Mouse (Mus musculus) C2C12 (cell line): ENCODE results near the gene Hsd17b13. TPM values are rescaled to one million over a fixed set of nuclear protein-coding genes. Genes with fewer than 3 reads are reported as not detected.

Experiments used
- H3K27me3 ChIP-seq: one replicate; pipeline ENCODE4 v1.6.1; 2011; ENCODE audit not compliant: control insufficient read depth, insufficient read depth, insufficient read length
- H3K36me3 ChIP-seq: one replicate; pipeline ENCODE4 v1.6.1; 2011; ENCODE audit not compliant: control insufficient read depth, insufficient read depth
- H3K4me3 ChIP-seq: one replicate; pipeline ENCODE4 v1.5.1; 2011; ENCODE audit warnings: mild to moderate bottlenecking, control low read depth; ENCODE audit not compliant: poor library complexity, insufficient read depth, severe bottlenecking
- H3K79me2 ChIP-seq: one replicate; pipeline ENCODE4 v1.6.1; 2011; ENCODE audit not compliant: control insufficient read depth, insufficient read depth
- H3K79me3 ChIP-seq: one replicate; pipeline ENCODE4 v1.6.1; 2011; ENCODE audit warnings: low read depth, control low read depth
- H3ac ChIP-seq: one replicate; pipeline ENCODE3; 2011; ENCODE audit warnings: low read depth; ENCODE audit not compliant: control insufficient read depth, insufficient read length
- CEBPB ChIP-seq: IDR thresholded peaks from one replicate; pipeline ENCODE4 v1.6.1; 2011; ENCODE audit warnings: low read depth, mild to moderate bottlenecking, control low read depth, moderate library complexity
- CTCF ChIP-seq: IDR thresholded peaks from one replicate; pipeline ENCODE4 v1.5.1; 2011; ENCODE audit not compliant: control insufficient read depth, insufficient read depth, insufficient read length
- FOSL1 ChIP-seq: IDR thresholded peaks from one replicate; pipeline ENCODE4 v1.8.0; 2011; ENCODE audit warnings: mild to moderate bottlenecking, low read length; ENCODE audit not compliant: poor library complexity, insufficient read depth, severe bottlenecking
- MAX ChIP-seq: IDR thresholded peaks from one replicate; pipeline ENCODE4 v1.6.1; 2011; ENCODE audit warnings: mild to moderate bottlenecking, control low read depth
- MYOD1 ChIP-seq: IDR thresholded peaks from one replicate; pipeline ENCODE4 v1.6.1; 2011; ENCODE audit warnings: low read depth; ENCODE audit not compliant: control insufficient read depth, insufficient read length
- MYOG ChIP-seq: IDR thresholded peaks from one replicate; pipeline ENCODE4 v1.6.1; 2011; ENCODE audit not compliant: control insufficient read depth, insufficient read length; ENCODE audit errors: extremely low read depth
- USF1 ChIP-seq: IDR thresholded peaks from one replicate; pipeline ENCODE4 v1.6.1; 2011; ENCODE audit warnings: low read depth, mild to moderate bottlenecking, control low read depth, moderate library complexity
- polyA plus RNA-seq: library from polyadenylated mRNA; unstranded; fragments of >200 nt; fragmentation: generic; extraction: Trizol; gene quantifications from one replicate; pipeline ENCODE4 v1.2.1, GENCODE M21; 2012; ENCODE audit warnings: missing spikeins

Hsd17b13 gene
- polyA plus RNA-seq, 1 experiment: not detected

DNA sequence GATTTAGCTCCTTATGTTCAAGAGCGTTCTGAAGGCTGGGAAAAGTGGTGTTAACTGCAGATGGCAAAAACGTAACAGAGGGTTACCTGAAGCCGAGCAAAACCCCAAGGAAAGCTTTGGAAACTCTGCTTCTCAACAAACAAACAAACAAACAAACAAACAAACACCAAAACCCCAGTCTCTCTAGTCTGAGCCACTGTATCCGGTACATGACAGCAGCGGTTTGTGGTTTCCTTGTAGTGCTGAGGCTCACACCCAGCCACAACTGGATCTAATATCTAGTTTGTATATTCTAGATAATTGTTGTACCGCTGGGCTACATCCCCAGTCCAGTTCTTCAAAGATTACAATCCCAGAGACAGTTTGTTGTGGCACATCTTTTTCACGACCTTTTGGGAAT, 1.5 kb downstream of the Hsd17b13 start:
- TF ChIP-seq MYOD1: no peak
- no peak for TF ChIP-seq MYOG
- TF ChIP-seq MAX: no peak
- TF ChIP-seq FOSL1: no peak
- no peak for TF ChIP-seq USF1
- TF ChIP-seq CTCF: no peak
- no peak for TF ChIP-seq CEBPB
- Histone ChIP-seq H3K79me2 (no peaks in the 10 kb centered on the region), H3K27me3 (peaks cover 2% of the 10 kb centered on the region), H3K4me3 (no peak overlapping the region), H3K79me3 (no peaks in the 10 kb centered on the region), H3ac (no peak overlapping the region), H3K36me3 (no peaks in the 10 kb centered on the region)

DNA sequence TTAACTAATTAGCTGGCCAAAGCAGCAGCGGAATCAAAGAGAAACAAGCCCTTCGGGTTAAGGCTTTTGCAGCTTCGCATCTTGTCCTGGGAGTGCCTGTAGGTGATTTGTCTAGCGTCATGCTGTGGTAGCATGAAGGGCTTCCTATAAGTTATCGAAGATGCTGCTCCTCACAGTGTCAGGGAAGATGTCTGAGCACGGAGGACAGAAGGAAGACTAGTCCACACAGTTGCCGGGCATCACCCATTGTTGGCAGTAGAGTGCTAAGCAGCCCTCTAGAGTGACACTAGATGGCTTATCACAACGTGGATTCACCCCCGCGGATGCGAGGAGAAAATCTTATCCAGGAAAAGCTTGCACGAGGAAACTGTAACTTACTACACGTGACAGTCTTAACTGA, 4.4 kb downstream of the Hsd17b13 start:
- no peaks in the 10 kb centered on the region for H3K36me3 ChIP-seq
- H3ac ChIP-seq: no peak overlapping the region
- peaks cover 16% of the 10 kb centered on the region for H3K27me3 ChIP-seq
- no peaks in the 10 kb centered on the region for H3K79me3 ChIP-seq
- TF ChIP-seq USF1 (no peak), MYOD1 (no peak), FOSL1 (no peak), MYOG (no peak), CEBPB (no peak), CTCF (no peak)
- no peaks in the 10 kb centered on the region for H3K79me2 ChIP-seq
- no peak overlapping the region for H3K4me3 ChIP-seq

DNA sequence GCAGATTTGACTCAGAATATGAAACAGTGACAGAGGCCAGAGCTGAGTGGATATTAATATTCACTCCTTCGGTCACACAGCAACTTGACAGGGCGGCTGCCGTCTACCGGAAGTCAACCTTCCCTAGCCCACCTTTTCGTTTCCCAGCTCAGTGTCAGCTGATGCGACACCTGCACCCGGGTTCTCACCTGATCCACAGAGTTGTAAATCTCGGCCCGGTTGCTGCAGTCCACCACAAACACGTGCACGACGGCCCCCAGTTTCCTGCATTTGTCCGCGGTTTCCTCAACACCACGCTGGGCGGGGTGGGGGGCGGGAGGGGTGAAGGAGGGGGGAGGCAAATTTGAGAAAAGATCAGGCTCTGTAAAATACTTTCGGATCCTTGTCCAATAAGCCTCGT, 4.8 kb downstream of the Hsd17b13 start:
- Histone ChIP-seq H3K27me3 (peaks cover 18% of the 10 kb centered on the region), H3K79me2 (no peaks in the 10 kb centered on the region), H3K4me3 (no peak overlapping the region), H3K79me3 (no peaks in the 10 kb centered on the region), H3K36me3 (no peaks in the 10 kb centered on the region), H3ac (no peak overlapping the region)
- TF ChIP-seq MYOD1: no peak

DNA sequence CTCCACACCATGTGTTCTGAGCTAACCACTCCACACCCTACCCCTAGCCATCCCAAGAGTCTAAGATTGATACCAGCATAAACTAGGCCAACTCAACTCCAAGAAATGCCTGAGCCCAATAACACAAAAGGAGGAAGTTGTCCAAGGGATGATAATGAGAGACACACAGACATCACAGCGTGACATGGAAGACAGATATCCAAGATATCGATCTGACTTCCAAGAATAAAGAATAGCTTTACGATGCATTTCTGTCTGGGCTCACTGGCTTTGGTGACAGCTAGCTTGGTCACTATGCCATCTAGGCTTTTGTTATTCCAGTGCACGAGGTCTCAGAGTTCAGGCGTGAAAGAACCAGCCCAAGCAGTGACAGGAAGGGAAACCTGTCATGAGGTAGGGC, 6.2 kb downstream of the Hsd17b13 start:
- TF ChIP-seq MYOD1: no peak
- TF ChIP-seq CTCF: no peak
- no peak for TF ChIP-seq USF1
- no peak for TF ChIP-seq FOSL1
- TF ChIP-seq CEBPB: no peak
- TF ChIP-seq MAX: no peak
- no peak for TF ChIP-seq MYOG
- no peak overlapping the region for H3ac ChIP-seq
- H3K27me3 ChIP-seq: peaks cover 30% of the 10 kb centered on the region
- no peak overlapping the region for H3K4me3 ChIP-seq
- H3K36me3 ChIP-seq: no peaks in the 10 kb centered on the region
- H3K79me3 ChIP-seq: no peaks in the 10 kb centered on the region
- H3K79me2 ChIP-seq: no peaks in the 10 kb centered on the region

DNA sequence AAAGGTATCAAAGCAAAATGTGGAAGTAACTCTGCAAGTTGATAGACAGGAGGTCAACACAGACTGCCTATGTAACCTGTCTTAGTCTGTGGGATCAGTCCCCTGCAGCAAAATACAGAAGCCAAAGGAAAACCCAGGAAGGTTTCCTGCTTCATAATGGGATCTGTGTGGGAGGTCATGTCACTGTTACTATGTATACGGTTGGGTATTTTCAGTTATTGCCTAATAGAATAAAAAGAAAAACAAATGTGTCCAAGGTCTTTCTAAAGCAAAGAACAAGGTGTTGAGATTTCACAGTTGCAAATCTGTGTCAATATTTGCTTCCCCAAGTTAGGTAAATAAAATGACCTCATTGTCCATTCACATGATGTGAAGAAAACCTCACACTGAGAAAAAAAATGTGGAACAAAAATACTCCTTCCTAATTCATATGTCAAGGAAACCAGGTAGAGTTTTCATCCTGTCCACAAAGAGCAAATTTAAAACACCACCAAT, 14.2 kb downstream of the Hsd17b13 start:
- Histone ChIP-seq H3K79me3 (no peaks in the 10 kb centered on the region), H3K79me2 (no peaks in the 10 kb centered on the region), H3K36me3 (no peaks in the 10 kb centered on the region), H3ac (no peak overlapping the region), H3K27me3 (peaks cover 15% of the 10 kb centered on the region), H3K4me3 (no peak overlapping the region)
- TF ChIP-seq CEBPB: no peak
- TF ChIP-seq MYOD1: no peak
- TF ChIP-seq USF1: no peak
- TF ChIP-seq CTCF: no peak
- no peak for TF ChIP-seq FOSL1
- TF ChIP-seq MYOG: no peak

DNA sequence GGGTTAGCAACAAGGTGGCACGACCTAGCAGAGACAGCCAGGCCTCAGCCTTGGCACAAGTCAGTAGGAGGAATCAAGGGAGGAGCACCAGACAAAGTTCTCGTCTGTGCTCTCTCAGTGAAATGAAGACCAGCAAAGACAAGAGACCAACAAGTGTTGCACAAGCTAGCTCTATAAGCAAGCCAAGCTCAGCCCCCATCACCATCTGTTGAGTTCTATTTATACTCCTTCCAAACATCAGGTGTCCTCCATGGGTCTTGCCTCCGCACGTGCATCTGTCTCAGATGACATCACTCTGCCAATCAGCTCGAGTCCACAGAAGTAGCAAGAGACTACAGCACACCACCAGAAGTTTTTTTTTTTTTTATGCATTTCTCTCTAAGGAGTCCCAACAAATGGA, 22.6 kb downstream of the Hsd17b13 start:
- Histone ChIP-seq H3K4me3 (no peak overlapping the region), H3K79me3 (no peaks in the 10 kb centered on the region), H3K36me3 (no peaks in the 10 kb centered on the region), H3K27me3 (no peaks in the 10 kb centered on the region), H3ac (no peak overlapping the region), H3K79me2 (no peaks in the 10 kb centered on the region)
- TF ChIP-seq CEBPB (no peak), MYOD1 (no peak), USF1 (no peak), FOSL1 (no peak), CTCF (no peak), MYOG (no peak), MAX (no peak)
